Comparison of ENCODE assay signal across 19 mouse cellular contexts in the genomic region with DNA sequence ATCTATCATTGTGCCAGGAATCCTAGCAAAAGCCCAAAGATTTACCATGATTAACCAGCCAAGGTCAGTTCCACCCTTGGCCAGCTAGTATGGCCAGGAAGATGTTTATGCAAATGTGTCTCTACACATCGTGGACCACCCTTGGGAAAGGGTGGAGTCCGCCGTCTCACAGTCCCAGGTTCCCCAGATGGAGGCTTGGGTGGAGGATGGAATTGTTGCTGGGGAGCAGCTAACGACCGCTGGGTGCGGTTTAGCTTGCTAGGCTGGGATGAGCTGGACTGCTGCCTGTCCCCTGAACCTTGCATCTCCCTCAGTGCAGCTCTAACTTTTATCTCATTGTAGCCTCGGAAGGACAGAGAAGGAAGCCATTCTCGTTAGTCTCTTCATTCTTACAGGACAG. TPM values are rescaled to one million over a fixed set of nuclear protein-coding genes. Genes with fewer than 3 reads are reported as not detected.
DNase-seq lines count a peak whose midpoint lies in the region; ATAC-seq and TF ChIP-seq lines count a peak whose summit lies in the region.
"Had no signal": no experiment of that assay in that cellular context is flagged by ENCODE, and none has a peak within 500 bp of the region (broad histone marks: within the 10 kb centered on the region; RNA-seq: fewer than 3 reads in every experiment).

No protein-coding gene starts in this region.

- TF ChIP-seq EP300 in heart, adult 2 months (IDR thresholded peaks at IDR 0.05; ENCODE audit: insufficient read depth, low read depth, low read length): no peak

- no peak for TF ChIP-seq CTCF in heart, adult 2 months (IDR thresholded peaks at IDR 0.05)
- no peak for TF ChIP-seq CTCF in E14TG2a.4 (conservative IDR thresholded peaks at IDR 0.05; ENCODE audit: low read length)

- intact Hi-C loops in heart, adult 2 months (cut with DNase I): no loop called here
- intact Hi-C loops in left cerebral cortex, postnatal 4 days (cut with DNase I): no loop called here

- WGBS in heart, adult 2 months: 25% methylated on average over 8 of the region's 8 CpGs

- H3K4me3 ChIP-seq in heart, adult 2 months: no peak overlapping the region
- 0 out of 2 replicates have a peak overlapping the region, but pooled peaks have one; percentile 10 for H3K4me3 ChIP-seq in E14TG2a.4 (replicated peaks; ENCODE audit: low read length)
- H3K4me3 ChIP-seq: embryonic facial prominence, embryonic 15.5 days; forebrain, embryonic 15.5 days; heart, embryonic 13.5 days had no signal

- H3K36me3 ChIP-seq in heart, adult 2 months (ENCODE audit: control insufficient read depth, insufficient read depth, low read length): no peaks in the 10 kb centered on the region
- H3K36me3 ChIP-seq in E14TG2a.4 (ENCODE audit: insufficient read depth, low read length): peaks cover 45% of the 10 kb centered on the region

- TF ChIP-seq POLR2A in heart, adult 2 months (IDR thresholded peaks at IDR 0.05; ENCODE audit: insufficient read depth, low read depth, low read length): no peak

- DNase-seq in heart, adult 11 months: peak; percentile 92
- no peak for DNase-seq in heart, adult 2 months
- DNase-seq in ES-CJ7 (ENCODE audit: low read depth, low spot score): peak; percentile 59
- DNase-seq in gastrocnemius, postnatal 10 days: peak; percentile 24
- DNase-seq in right cerebral cortex, adult 2 months (ENCODE audit: low spot score in 2 of 2): no peak
- no peak for DNase-seq in left cerebral cortex, postnatal 4 days
- DNase-seq: adrenal gland, postnatal 10 days; cerebellum, adult 11 months; cerebellum, adult 8-10 months; cerebellum, postnatal 14 days; heart, postnatal 36 days; kidney, adult 11 months; kidney, adult 9 months had no signal

- no peak overlapping the region for H3K27ac ChIP-seq in heart, adult 2 months
- H3K27ac ChIP-seq: embryonic facial prominence, embryonic 15.5 days; forebrain, embryonic 15.5 days; heart, embryonic 13.5 days; hindbrain, postnatal 0 days had no signal

- no peak for ATAC-seq in granulocyte monocyte progenitor cell, adult 5-6 weeks (replicated peaks; ENCODE audit: poor library complexity, severe bottlenecking)
- ATAC-seq: forebrain, embryonic 15.5 days had no signal

- no peaks in the 10 kb centered on the region for H3K27me3 ChIP-seq in heart, adult 2 months (ENCODE audit: control insufficient read depth, insufficient read depth, low read length)
- 0 out of 2 replicates have a peak, but pooled peaks cover 3% of the 10 kb centered on the region for H3K27me3 ChIP-seq in E14TG2a.4 (ENCODE audit: insufficient read depth, low read length)
- H3K27me3 ChIP-seq: embryonic facial prominence, embryonic 15.5 days; forebrain, embryonic 15.5 days; heart, embryonic 13.5 days had no signal

- no peaks in the 10 kb centered on the region for H3K9me3 ChIP-seq in E14TG2a.4 (ENCODE audit: low read length)
- H3K9me3 ChIP-seq: embryonic facial prominence, embryonic 15.5 days; forebrain, embryonic 15.5 days; heart, embryonic 13.5 days had no signal

- H3K4me1 ChIP-seq in heart, adult 2 months (ENCODE audit: control insufficient read depth, insufficient read depth, low read length): peaks cover 1% of the 10 kb centered on the region; the same call in 1 of the 2 replicates
- H3K4me1 ChIP-seq in E14TG2a.4 (replicated peaks; ENCODE audit: low read depth, low read length): peaks cover 63% of the 10 kb centered on the region

- no peak overlapping the region for H3K9ac ChIP-seq in heart, adult 2 months (ENCODE audit: low read depth, low read length)
- H3K9ac ChIP-seq: embryonic facial prominence, embryonic 15.5 days; forebrain, embryonic 15.5 days had no signal

- no peaks in the 10 kb centered on the region for H3K79me2 ChIP-seq in heart, adult 2 months (replicated peaks; ENCODE audit: control insufficient read depth, insufficient read depth, low read length)

RNA-seq across cellular contexts. Expression of gene Rfx5, which starts 6.0 kb away (rescaled TPM):
- 1 to 10 TPM; 6.6 to 8.0 TPM for total RNA-seq in heart, adult 2 months (2021)
- polyA plus RNA-seq in heart, adult 2 months (2012; rRNA removed): 5.6 and 7.1 TPM in 2 replicates
- 10 to 100 TPM in 1 of 2 experiments, 1 to 10 TPM in 1; 7.6 to 11.5 TPM for total RNA-seq in gastrocnemius, postnatal 10 days (2021)
- 10 to 100 TPM; 19.6 to 27.6 TPM for total RNA-seq in left cerebral cortex, postnatal 4 days (2021)
- 19.0 and 25.0 TPM in 2 replicates for total RNA-seq in granulocyte monocyte progenitor cell, adult 5-6 weeks (2014; fragmentation: Nextera tagmentation)
- total RNA-seq in granulocyte monocyte progenitor cell, adult 5-6 weeks (2017): 17.1 and 17.9 TPM in 2 replicates

RNA-seq across cellular contexts. Expression of gene Pi4kb, which starts 14.7 kb away (rescaled TPM):
- total RNA-seq in heart, adult 2 months (2021): 10 to 100 TPM; 25.8 to 29.5 TPM
- 18.7 and 28.7 TPM in 2 replicates for polyA plus RNA-seq in heart, adult 2 months (2012; rRNA removed)
- 10 to 100 TPM; 31.0 to 32.7 TPM for total RNA-seq in gastrocnemius, postnatal 10 days (2021)
- total RNA-seq in left cerebral cortex, postnatal 4 days (2021): 10 to 100 TPM; 50.0 to 56.4 TPM
- total RNA-seq in granulocyte monocyte progenitor cell, adult 5-6 weeks (2014; fragmentation: Nextera tagmentation): 21.2 and 31.9 TPM in 2 replicates
- total RNA-seq in granulocyte monocyte progenitor cell, adult 5-6 weeks (2017): 24.3 and 24.6 TPM in 2 replicates

RNA-seq across cellular contexts. Expression of gene Selenbp1, which starts 27.0 kb away (rescaled TPM):
- total RNA-seq in heart, adult 2 months (2021): 100 to 1,000 TPM; 100 to 122 TPM
- 190 and 223 TPM in 2 replicates for polyA plus RNA-seq in heart, adult 2 months (2012; rRNA removed)
- 1 to 10 TPM; 8.3 to 8.6 TPM for total RNA-seq in gastrocnemius, postnatal 10 days (2021)
- 1 to 10 TPM; 3.8 to 4.8 TPM for total RNA-seq in left cerebral cortex, postnatal 4 days (2021)
- total RNA-seq in granulocyte monocyte progenitor cell, adult 5-6 weeks (2014; fragmentation: Nextera tagmentation): 30.4 and 39.7 TPM in 2 replicates
- total RNA-seq in granulocyte monocyte progenitor cell, adult 5-6 weeks (2017): 19.2 and 20.1 TPM in 2 replicates

RNA-seq across cellular contexts. Expression of gene Zfp687, which starts 55.4 kb away (rescaled TPM):
- total RNA-seq in heart, adult 2 months (2021): 10 to 100 TPM; 11.0 to 13.5 TPM
- 10.6 and 10.9 TPM in 2 replicates for polyA plus RNA-seq in heart, adult 2 months (2012; rRNA removed)
- 10 to 100 TPM; 20.2 to 22.6 TPM for total RNA-seq in gastrocnemius, postnatal 10 days (2021)
- 10 to 100 TPM; 23.6 to 25.4 TPM for total RNA-seq in left cerebral cortex, postnatal 4 days (2021)
- 35.0 and 36.7 TPM in 2 replicates for total RNA-seq in granulocyte monocyte progenitor cell, adult 5-6 weeks (2014; fragmentation: Nextera tagmentation)
- 18.4 and 20.6 TPM in 2 replicates for total RNA-seq in granulocyte monocyte progenitor cell, adult 5-6 weeks (2017)

Comparison
In these comparisons a context has a peak if more than half of its experiments do, and no peak if none do; other contexts are left out.
1. DNase-seq: peak in heart, adult 11 months (single experiment), ES-CJ7 (single experiment) and gastrocnemius, postnatal 10 days (single experiment); none in heart, adult 2 months (0 of 2), right cerebral cortex, adult 2 months (0 of 2) and left cerebral cortex, postnatal 4 days (single experiment).